In the genomic region with DNA sequence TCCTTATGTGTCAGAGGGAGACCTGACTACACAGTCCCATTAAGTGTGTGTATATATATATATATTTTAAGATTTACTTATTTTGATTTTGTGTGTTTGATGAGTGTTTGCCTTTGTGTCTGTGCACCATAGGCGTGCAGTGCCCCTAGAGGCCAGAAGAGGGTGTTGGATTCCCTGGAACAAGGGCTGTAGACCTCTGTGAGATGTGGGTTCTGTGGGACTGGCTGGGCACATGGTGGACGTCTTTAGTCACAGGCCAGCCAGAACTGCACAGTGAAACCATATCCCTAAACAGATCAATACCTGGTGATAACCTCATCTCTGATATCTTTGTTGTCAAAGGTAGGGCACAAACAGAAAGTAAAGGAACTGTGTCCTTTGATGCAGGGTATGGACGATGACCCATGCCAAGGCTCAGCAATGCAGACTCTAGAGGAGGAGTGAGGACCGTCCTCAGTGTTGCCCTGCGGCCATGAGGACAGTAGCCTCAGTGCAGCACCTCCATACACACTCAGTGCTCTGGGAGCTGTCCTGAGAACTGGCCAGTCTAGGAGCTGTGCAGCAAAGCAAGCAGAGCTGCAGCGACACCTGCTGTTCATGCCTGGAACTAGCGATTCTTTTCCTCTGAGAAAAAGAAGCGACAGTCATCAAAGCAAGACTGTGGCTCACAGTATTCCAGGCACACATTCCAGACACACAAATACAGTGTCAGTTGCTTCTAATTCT, we compare ENCODE assay signal across 8 mouse cellular contexts. TPM values are rescaled to one million over a fixed set of nuclear protein-coding genes. Genes with fewer than 3 reads are reported as not detected.
DNase-seq lines count a peak whose midpoint lies in the region; ATAC-seq and TF ChIP-seq lines count a peak whose summit lies in the region.

No protein-coding gene starts in this region.

- H3K27me3 ChIP-seq in E14TG2a.4 (ENCODE audit: insufficient read depth, low read length): no peaks in the 10 kb centered on the region
- no peaks in the 10 kb centered on the region for H3K27me3 ChIP-seq in embryonic facial prominence, embryonic 14.5 days (replicated peaks; ENCODE audit: control insufficient read depth, insufficient read depth, low read length)

- H3K36me3 ChIP-seq in E14TG2a.4 (ENCODE audit: insufficient read depth, low read length): peaks cover 83% of the 10 kb centered on the region
- H3K36me3 ChIP-seq in embryonic facial prominence, embryonic 14.5 days (ENCODE audit: control insufficient read depth, insufficient read depth, low read length): peaks cover 45% of the 10 kb centered on the region

- peaks cover 32% of the 10 kb centered on the region for H3K4me1 ChIP-seq in E14TG2a.4 (replicated peaks; ENCODE audit: low read depth, low read length)
- H3K4me1 ChIP-seq in embryonic facial prominence, embryonic 14.5 days (ENCODE audit: control insufficient read depth, insufficient read depth, low read length): no peaks in the 10 kb centered on the region; the same call in 1 of the 2 replicates

- DNase-seq in adrenal gland, postnatal 36 days: peak; percentile 80 to 82
- peak; percentile 61 for DNase-seq in embryonic facial prominence, embryonic 14.5 days (ENCODE audit: low spot score)
- DNase-seq in heart, postnatal 4 days: peak; percentile 79
- peak; percentile 85 to 86 for DNase-seq in layer of hippocampus, postnatal 10 days (ENCODE audit: low spot score in 2 of 2)
- DNase-seq in lung, postnatal 25 days (ENCODE audit: low spot score): peak; percentile 63
- DNase-seq in right cerebral cortex, postnatal 10 days (ENCODE audit: low spot score in 2 of 2): peak; percentile 82 to 86
- DNase-seq in urinary bladder, postnatal 36 days (ENCODE audit: low spot score in 2 of 2): peak; percentile 50 to 59

- no peak overlapping the region for H3K9ac ChIP-seq in embryonic facial prominence, embryonic 14.5 days (ENCODE audit: low read depth, low read length)

- H3K27ac ChIP-seq in embryonic facial prominence, embryonic 14.5 days (replicated peaks; ENCODE audit: low read depth, low read length): no peak overlapping the region

- peak; percentile 75 for ATAC-seq in embryonic facial prominence, embryonic 14.5 days (ENCODE audit: low read depth)

- H3K4me2 ChIP-seq in embryonic facial prominence, embryonic 14.5 days (ENCODE audit: low read depth, low read length): no peak overlapping the region

- TF ChIP-seq CTCF in E14TG2a.4 (conservative IDR thresholded peaks at IDR 0.05; ENCODE audit: low read length): peak; percentile 89

- no peaks in the 10 kb centered on the region; the same call in 1 of the 2 replicates for H3K9me3 ChIP-seq in E14TG2a.4 (ENCODE audit: low read length)
- peaks cover 8% of the 10 kb centered on the region; the same call in 1 of the 2 replicates for H3K9me3 ChIP-seq in embryonic facial prominence, embryonic 14.5 days (ENCODE audit: control insufficient read depth, low read length)

- 67% methylated on average over 8 of the region's 8 CpGs for WGBS in embryonic facial prominence, embryonic 14.5 days

- H3K4me3 ChIP-seq in E14TG2a.4 (replicated peaks; ENCODE audit: low read length): no peak overlapping the region
- H3K4me3 ChIP-seq in embryonic facial prominence, embryonic 14.5 days (ENCODE audit: low read depth, low read length): no peak overlapping the region

RNA-seq across cellular contexts. Expression of a gene that starts 40.2 kb away (rescaled TPM):
- total RNA-seq in adrenal gland, postnatal 36 days (2021): under 1 TPM in 1 of 2 experiments, not detected in 1; 0.16 TPM
- polyA plus RNA-seq in embryonic facial prominence, embryonic 14.5 days (2014; fragmentation: Nextera tagmentation; extraction: Ambion mirVana): 0.26 and 1.6 TPM in 2 replicates
- total RNA-seq in heart, postnatal 4 days (2021): under 1 TPM; 0.16 to 0.38 TPM
- 1 to 10 TPM; 1.1 to 1.3 TPM for total RNA-seq in layer of hippocampus, postnatal 10 days (2021)

RNA-seq across cellular contexts. Expression of a gene that starts 51.5 kb away (rescaled TPM):
- total RNA-seq in adrenal gland, postnatal 36 days (2021): 100 to 1,000 TPM; 160 to 185 TPM
- polyA plus RNA-seq in embryonic facial prominence, embryonic 14.5 days (2014; fragmentation: Nextera tagmentation; extraction: Ambion mirVana): 18.8 and 19.0 TPM in 2 replicates
- 100 to 1,000 TPM; 104 to 107 TPM for total RNA-seq in heart, postnatal 4 days (2021)
- total RNA-seq in layer of hippocampus, postnatal 10 days (2021): 100 to 1,000 TPM in 1 of 2 experiments, 10 to 100 TPM in 1; 99.8 to 105 TPM
